Mouse (Mus musculus) lung, postnatal 25 days (tissue): ENCODE results near the gene Polr1d.

Experiments used
- DNase-seq: peaks from one replicate; pipeline ENCODE4 v3.0.0; 2022; ENCODE audit warnings: low spot score

Gene Polr1d

DNA sequence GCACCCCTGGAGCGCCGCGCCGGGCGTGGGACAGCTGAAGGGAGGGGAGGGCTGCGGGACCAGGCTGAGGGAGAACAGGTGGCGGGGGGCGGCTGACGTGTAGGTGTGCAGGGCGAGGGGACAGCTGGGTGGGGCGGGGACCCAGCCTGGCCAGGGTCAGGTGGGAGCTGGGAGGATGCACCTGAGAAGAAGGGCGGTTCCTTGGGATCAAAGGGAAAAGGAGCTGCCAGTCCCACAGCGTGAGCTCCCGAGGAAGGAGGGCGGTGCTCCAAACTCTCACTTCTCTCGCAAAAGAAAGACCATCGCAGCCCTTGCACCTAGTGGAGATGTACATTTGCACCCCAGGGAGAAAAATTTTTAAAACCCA, at the start of gene Polr1d:
Gene Polr1d (plus strand): TSS at position 252 of the 367 bp plus-strand sequence.
- DNase-seq, result no peak

DNA sequence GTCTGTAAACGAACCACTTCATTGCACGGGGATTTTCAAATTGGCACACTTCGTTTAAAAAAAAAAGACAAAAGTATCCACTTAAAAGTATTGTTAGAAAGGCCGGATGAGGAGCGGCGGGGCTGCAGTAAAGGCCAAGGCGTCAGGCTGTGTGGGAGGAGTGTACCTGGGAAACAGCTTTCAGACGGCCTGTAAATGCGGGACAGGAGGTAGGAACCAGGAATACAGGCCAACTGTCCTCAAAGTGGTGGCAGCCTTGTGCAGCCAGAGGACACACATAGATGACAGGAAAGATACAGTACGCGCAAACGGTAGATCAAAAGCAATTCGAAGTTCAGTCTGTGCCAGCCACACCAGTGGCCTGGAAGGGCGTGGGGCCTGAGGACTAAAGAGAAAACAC, 45.6 kb upstream of the Polr1d start:
- DNase-seq, result no peak

- no peak for DNase-seq
Measured at GRCm38 (mm10) chr5:147033155-147033554, 43.7 kb upstream of the Polr1d start.

DNA sequence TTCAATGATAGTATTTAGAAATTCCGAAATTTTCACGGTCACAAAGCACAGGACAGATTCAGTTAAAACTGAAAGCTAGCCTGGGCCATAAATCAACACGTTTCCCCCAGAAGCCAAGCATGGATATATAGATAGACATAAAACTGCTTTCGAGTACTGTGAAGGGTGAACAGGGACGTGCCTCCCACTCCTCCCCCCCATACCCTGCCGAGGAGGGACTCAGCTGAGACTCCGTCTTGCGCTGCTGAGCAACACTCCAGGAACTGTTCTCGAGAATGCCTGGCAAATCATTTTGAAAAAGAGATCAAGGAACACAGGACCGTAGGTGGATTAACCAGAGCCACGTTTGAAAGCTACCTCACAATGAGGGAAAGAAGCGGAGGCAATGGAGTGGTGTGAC, 42.6 kb upstream of the Polr1d start:
- DNase-seq, result no peak

DNA sequence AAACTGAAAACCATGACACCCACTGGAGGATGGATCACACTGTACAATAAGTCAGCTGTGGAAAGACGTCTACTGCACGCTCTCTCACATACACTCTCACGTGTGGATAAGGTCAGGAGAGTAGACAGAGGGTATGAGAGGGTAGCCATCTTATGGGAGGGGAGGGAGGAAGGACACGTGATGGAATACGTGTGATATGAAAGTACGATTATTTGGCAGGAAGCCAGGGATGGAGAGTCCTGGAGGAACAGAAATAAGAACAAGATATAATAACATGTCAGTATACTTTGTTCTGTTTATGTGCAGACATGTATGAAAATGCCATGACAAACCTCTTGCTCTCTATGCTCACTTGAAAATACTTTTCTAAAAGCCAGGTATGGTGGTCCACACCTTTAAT, 41.5 kb upstream of the Polr1d start:
- DNase-seq, result no peak

DNA sequence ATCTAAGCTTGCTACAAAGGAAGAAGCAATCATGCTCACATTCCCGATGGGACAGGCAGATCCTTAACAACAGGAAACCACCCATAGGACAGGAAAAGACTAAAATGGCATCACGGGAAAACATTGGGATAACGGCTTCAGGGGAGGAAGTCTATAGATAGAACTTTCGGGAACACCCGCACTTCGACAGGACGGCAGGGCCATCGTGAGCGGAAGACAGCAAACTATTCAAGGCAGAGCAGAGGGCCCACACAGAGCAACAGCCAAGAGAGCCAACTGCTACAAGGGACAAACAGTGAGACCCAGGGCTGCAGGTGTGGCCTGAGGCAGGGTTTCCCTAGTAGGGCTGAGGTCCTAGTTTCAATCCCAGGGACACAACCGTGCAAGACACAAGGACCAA, 40.8 kb upstream of the Polr1d start:
- DNase-seq, result peak; percentile 78

DNA sequence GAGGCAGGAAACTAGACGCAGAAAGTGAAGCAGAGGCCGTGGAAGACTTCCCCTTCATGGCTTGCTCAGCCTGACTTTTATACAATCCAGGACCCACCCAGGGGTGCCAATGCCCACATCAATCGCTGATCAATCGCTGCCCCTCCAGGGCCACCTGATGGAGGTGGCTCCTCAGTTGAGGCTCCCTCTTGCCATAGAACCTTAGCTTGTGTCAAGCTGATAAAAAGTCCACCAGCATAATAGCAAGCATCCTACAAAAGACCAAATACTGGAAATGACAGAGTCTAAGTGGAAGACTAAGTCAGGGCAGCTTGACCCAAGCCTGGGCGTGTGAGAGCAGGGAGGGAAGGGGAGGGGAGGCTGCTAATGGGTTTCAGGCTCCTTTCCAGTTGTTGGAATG, 40.2 kb upstream of the Polr1d start:
- DNase-seq, result no peak

DNA sequence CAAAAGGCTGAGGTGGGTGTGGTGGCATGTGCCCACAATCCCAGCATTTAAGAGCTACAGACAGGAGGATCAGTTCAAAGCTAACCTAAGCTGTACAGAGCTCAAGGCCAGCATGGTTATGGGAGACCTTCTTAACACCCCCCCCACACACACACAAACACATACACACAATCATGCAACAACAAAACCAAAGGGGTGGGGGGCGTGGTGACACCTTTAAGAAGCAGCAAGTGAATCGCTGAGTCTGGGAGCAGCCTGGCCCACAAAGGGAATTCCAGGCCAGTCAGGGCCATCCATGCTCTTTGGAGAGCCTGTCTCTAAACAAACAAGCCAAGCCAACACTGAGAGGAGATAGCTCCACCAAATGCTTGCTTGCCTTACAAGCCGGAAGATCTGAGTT, 39.2 kb upstream of the Polr1d start:
- DNase-seq, result no peak

- DNase-seq, result no peak
Measured at GRCm38 (mm10) chr5:147039394-147039793, 37.5 kb upstream of the Polr1d start.

DNA sequence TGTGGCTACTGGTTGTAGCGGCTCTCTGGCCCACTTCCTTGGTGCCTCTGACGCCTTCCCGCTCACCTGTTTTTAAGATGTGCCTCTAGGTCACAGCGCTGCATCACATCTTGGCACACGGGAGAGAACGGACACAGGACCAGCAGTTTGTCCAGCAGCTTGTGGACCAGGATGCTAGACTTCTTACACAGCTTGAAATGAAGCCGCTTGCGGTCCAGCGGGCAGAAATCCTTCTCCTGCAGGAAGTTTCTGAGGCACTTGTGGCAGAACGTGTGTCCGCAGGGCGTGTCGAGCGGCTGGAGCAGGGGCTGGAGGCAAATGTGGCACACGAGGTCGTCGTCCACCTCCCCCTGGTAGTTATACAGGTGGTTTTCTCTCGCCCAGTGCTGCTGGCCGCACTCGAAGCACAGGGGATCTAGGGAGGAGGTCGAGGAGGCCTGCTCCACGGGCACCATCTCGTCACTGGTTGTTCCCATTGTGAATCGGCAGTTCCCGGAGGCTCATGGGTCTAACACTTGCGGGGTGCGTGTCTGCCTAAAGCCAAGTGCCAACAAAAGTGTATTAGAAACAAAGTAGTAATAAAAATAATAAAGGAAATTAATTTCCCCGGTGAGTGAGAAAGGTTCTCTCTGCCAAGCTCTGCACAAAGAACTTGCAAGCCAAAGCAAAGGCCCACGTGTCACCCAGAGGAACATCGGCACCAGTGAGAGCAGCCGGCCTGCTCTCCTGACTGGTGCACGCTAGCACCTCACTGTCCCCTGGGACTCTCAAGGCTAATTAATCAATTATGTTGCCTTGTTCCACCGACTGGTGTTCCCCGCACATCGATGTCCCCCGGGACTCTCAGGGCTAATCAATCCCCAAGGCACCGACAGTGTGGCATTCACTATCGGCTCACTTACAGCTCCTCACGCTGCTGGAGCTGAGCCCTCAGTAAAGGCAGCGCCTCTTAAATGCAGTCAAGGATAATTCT, 34.6 kb upstream of the Polr1d start:
- no peak for DNase-seq

- no peak for DNase-seq
Measured at GRCm38 (mm10) chr5:147043240-147043844, 33.5 kb upstream of the Polr1d start.

DNA sequence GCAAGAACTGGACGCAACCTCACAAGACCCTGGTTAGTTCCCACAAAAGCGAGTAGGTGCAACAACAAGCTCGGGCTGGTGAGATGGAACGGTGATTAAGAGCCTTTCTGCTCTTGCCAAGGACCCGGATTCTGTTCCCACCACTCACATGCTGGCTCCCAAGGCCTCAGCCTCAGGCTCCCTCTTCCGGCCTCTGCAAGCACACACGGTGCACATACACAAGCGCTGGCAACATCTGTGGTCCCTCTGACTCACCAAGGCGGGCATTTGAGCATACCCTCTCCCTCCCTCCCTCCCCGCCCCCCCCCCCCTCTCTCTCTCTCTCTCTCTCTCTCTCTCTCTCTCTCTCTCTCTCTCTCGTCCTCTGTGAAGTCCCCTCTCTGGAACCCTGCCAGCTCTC, 31.5 kb upstream of the Polr1d start:
- no peak for DNase-seq

GRCm38 (mm10) chr5:147045929-147046328, 30.9 kb upstream of the Polr1d start:
- DNase-seq, result no peak

DNA sequence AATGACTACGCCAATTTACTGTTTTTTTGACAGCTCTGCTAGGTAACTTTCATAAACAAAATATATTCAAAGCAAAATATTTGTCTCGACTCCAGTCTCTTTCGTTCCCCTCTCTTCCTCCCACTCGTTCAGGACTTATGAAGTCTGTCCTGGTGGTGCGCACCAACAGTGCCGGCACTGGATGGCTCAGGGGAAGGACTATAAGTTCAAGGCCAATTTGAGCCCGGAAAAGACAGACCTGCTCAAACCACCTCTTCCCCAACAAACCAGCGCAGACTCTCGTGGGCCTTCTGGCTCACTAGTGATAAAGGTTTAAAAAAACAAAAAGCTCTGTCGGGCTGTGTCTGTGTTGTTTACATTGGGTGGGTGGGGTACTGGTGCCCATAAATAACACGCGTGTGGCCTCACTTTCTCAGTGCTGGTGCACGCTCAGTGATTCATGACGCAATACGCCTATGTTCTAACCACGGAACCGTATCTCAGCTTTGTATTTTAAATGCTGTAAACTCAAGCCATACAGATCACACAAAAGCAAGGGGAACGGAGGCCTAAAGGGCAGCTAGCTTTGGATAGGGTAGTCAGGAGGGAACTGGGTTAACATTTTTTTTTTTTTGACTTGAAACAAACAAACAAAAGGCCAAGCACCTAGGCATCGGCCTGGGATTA, 27.2 kb upstream of the Polr1d start:
- no peak for DNase-seq

DNA sequence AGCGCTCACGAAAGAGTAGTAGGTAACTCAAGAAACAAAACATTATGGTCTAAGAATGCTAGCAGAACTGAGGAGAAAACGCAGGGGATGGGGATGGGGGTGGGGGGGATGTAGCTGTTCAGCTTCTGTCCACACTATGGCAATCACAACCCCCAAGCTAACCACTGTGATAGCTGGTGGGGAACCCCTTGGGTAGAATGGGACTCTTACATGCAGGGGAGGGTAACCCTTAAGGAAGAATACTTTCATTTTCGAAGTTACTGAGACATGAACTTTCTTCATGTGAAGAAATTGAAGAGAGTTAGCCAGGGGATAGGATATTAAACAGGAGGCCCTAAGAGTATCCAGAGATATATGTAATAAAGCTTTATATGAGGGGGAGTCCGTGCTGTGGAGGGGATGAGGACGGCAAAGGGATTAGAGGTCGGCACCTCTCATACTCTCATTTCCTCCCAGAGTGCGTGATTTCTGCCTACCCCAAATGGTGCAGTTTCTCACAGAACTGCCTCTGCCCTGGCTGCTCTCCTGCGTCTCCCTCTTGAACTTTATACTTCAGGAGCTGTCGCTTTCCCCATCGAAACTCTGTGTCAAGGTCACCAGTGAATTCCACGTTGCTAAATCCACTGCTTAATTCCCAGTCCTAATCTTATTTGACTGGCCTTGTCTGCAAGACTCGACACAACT, 25.9 kb upstream of the Polr1d start:
- DNase-seq, result no peak

GRCm38 (mm10) chr5:147051500-147052308, 25.1 kb upstream of the Polr1d start:
- no peak for DNase-seq

DNA sequence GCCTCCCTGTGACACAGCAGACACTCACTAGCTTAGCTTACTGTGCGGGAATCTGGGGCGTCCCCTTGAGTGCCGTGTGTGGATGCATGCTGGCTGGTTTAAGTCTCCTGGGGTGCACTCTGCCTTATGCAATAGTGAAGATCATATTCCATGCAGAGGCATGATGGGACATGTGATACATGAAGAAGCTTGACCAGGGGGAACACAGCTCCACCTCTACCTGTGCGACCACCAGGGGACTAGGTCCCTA, 24.6 kb upstream of the Polr1d start:
- DNase-seq, result no peak

DNA sequence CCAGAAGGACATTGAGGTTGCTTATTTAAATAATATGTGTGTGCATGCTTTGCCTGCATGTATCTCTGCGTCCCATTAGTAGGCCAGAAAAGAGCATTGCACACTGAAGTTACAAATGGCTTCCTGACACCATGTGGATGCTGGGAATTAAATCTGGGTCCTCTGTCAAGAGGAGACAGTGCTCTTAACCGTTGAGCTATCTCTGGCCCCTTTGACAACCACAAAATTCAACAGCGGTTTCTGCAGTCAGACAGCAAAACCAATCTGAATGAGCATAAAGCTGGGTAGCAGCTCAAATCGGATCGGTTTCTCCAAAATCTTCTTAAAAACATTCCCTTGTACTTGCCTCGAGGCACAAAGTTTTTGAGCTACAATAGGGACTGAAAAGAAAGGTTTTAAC, 23.8 kb upstream of the Polr1d start:
- no peak for DNase-seq

GRCm38 (mm10) chr5:147053481-147053880, 23.4 kb upstream of the Polr1d start:
- DNase-seq, result no peak

DNA sequence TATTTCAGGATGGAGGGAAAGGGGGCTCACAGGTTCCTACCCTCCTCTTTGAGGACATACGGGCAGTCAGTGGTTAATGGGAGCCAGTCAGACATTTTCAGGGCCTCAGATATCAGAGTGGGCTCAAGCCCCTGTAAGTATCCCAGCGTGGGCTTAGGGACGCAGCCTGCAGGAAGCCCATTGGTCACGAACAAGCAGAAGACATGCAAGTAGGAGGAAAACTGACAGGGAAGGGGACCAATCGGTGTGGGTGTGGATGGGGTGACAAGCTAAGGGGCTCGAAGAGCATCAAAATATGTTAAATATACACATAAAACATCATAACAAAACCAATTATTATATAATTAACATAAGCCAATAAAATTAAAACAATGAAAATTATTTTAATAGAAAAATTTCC, 22.5 kb upstream of the Polr1d start:
- DNase-seq, result no peak

GRCm38 (mm10) chr5:147054747-147055270, 22.0 kb upstream of the Polr1d start:
- DNase-seq, result no peak
